Mouse (Mus musculus): ENCODE measurements around the gene Gm42906.

GRCm38 (mm10) chr5:151149509-151149908, 278.5 kb downstream of the Gm42906 start:
- TF ChIP-seq CTCF (IDR thresholded peaks at IDR 0.05; ENCODE audit: low read depth, low read length) (no peak), POLR2A (IDR thresholded peaks at IDR 0.05; ENCODE audit: insufficient read depth, low read length) (no peak), EP300 (IDR thresholded peaks at IDR 0.05; ENCODE audit: insufficient read depth, low read depth, low read length) (no peak)
